Mouse (Mus musculus): ENCODE results near the gene Ascl2.

Ascl2 gene

DNA sequence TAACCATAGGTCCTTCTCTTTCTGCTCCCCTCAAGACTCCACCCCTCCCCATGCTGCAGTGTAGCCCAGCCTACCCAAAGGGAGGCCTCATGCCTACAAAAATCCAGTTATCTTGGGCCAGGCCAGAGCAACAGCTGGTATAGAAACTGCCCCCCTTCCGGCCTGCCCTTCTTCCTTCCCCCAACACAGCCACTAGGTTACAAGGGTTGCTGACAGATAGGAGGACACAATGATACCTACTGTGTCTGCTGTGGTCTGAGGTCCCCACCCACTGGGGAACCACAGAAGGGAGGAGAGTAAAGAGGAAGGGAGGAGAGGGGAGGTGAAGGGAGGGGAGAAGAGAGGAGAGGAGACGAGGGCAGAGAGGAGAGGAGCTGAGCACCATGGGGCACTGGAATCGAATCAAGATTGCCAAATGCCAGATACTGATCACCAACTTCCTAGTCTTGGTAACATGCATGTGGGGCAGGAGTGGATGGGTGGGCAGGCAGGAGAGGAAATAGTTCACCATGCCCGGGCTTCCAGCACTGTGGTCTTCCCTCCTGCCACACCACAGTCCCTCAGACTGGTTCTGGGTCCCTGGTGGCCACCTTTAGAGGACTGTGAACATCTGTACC, 35.8 kb upstream of the Ascl2 start, which contains the start of gene Tspan32:
Gene Tspan32, plus strand, starts transcription at position 320 of the 617 bp plus-strand sequence.
- no peak for ATAC-seq (ENCODE audit: insufficient number of reproducible peaks, low FRiP score, low TSS enrichment)

- no peak for ATAC-seq (ENCODE audit: insufficient number of reproducible peaks, low FRiP score, low TSS enrichment)
These were observed 33.6 kb upstream of the Ascl2 start for GRCm38 (mm10) chr7:143002679-143003078.

DNA sequence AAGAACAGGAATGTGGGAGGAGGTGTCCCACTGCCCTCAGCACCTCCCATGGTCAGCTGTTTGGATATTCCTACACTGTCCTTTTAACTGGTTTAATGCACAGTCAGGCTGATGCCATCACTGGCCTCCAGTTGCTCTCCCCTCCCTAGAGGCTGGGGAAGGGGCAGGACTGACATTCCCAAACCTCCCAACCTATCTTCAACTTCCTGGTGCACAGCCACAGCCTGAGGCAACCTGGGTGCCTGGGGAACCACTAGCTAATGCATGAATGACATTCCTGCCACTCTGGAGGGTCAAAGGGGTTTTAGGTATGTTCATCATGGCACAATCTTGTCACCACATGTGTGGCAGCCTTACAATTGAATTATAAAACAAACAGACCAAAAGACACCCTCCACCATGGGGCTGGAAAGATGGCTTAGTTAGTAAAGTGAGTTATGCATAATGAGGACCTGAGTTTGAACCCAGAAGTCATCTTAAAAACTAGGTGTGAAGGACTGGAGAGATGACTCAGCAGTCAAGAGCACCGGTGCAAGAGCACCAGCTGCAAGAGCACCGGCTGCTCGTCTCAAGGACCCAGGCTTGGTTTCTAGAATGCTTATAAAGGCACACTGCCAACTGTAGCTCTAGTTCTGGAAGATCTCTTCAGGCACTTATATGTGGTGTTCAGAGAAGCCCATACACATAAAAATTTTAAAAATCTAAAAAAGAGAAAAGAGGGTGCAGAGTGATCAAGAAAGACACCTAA, 28.5 kb upstream of the Ascl2 start:
- ATAC-seq (ENCODE audit: insufficient number of reproducible peaks, low FRiP score, low TSS enrichment): no peak

DNA sequence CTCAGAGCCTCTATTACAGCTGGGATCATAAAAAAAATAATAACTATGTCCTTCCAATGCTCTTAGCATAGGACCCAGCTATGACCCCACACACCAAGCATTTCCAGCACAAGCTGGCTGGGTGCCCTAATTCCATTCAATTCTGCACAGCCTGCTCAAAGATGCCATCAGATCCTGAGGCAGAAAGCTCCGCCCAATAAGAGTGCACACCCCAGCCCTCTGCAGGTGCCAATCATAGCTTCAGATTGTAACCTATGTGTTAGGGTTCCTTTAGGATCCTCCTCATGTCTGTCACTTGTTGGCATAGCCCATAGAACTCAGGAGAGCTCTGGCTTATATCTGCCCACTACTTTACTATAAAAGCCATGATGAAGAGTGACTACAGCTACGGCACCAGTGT, 27.9 kb upstream of the Ascl2 start:
- no peak for ATAC-seq (ENCODE audit: insufficient number of reproducible peaks, low FRiP score, low TSS enrichment)

GRCm38 (mm10) chr7:142995630-142996338, 26.7 kb upstream of the Ascl2 start:
- ATAC-seq (ENCODE audit: insufficient number of reproducible peaks, low FRiP score, low TSS enrichment): no peak

- ATAC-seq (ENCODE audit: insufficient number of reproducible peaks, low FRiP score, low TSS enrichment): no peak
These were observed 25.9 kb upstream of the Ascl2 start for GRCm38 (mm10) chr7:142995004-142995403.

- ATAC-seq (ENCODE audit: insufficient number of reproducible peaks, low FRiP score, low TSS enrichment): no peak
These were observed 18.7 kb upstream of the Ascl2 start for GRCm38 (mm10) chr7:142987718-142988117.

GRCm38 (mm10) chr7:142985146-142985545, 16.1 kb upstream of the Ascl2 start:
- no peak for ATAC-seq (ENCODE audit: insufficient number of reproducible peaks, low FRiP score, low TSS enrichment)

DNA sequence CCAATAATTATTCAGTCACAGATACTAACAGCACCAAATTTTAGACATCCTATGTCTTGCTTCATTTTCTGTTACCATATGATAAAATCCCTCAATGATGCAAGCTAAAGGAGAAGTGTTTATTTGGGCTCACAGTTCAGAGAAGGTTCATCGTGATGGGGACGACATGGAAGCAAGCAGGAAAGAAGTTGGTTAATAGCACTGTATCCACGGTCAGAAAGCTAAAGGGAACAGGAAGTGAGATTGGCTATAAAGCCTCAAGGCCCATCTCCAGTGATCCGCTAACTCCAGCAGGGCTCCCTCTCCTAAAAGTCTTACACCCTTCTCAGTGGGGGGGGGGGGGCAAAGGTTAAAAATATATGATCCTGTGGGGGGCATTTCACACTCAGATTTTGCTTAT, 12.8 kb upstream of the Ascl2 start:
- no peak for ATAC-seq (ENCODE audit: insufficient number of reproducible peaks, low FRiP score, low TSS enrichment)

DNA sequence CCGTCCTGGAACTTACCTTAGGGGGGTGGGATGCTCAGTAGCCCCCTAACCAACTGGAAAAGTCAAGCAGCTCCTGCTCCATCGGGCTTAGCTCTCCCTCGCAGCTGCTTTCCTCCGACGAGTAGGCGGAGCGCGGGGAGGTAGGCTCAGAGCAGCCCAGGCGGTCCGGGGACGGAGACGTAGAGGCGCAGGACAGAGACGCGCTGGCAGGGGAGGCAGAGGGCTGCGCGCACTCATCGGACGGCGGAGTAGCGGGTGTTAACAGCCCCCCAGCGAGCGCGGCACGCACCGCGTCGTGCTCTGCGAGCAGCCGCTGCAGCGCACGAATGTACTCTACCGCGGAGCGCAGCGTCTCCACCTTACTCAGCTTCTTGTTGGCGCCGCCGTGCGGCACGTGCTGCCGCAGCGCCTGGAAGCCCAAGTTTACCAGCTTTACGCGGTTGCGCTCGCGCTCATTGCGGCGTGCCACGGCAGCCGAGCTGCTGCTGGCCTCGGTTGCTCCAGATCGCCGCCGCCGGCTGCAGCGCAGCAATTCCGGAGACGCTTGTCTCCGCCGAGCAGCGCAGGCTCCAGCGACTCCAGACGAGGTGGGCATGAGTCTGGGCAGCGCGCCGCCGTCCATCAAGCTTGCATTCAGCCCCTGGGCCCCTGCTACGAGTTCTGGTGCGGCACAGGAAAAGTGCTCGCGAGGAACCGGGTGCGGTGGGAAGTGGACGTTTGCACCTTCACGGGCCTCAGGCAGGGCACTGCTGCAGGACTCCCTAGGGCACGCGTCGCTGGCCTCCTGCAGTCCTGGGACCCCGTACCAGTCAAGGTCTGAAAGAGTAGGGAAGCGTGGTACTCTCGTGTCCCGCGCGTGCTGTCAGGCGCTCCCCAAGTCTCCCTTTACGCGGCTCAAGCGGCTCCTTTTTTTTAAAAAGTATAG, 918 bp downstream of the Ascl2 start:
- no peak for ATAC-seq (ENCODE audit: insufficient number of reproducible peaks, low FRiP score, low TSS enrichment)

DNA sequence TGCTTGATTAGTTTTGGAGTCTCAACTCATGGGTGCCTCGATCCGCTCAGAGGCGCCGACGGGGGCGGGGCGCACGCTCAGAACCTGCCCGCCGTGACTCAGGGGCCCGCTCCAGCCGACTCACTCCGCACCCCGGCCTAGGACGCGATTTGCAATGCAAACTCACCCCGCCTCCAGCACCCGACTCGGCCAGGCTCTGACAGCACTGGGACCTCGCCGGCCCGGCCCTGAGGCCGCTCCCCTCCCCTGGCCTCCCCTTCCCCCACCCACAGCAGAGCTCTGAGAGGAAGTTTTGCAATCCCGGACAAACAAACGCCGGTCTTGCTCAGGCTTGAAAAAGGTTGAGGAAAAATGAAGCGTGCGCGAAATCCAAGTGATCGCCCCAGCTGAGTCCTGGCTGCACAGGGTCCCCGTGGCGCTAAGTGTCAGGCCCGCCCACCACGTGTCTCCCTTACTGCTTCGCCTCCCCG, 1.6 kb downstream of the Ascl2 start:
- no peak for ATAC-seq (ENCODE audit: insufficient number of reproducible peaks, low FRiP score, low TSS enrichment)

DNA sequence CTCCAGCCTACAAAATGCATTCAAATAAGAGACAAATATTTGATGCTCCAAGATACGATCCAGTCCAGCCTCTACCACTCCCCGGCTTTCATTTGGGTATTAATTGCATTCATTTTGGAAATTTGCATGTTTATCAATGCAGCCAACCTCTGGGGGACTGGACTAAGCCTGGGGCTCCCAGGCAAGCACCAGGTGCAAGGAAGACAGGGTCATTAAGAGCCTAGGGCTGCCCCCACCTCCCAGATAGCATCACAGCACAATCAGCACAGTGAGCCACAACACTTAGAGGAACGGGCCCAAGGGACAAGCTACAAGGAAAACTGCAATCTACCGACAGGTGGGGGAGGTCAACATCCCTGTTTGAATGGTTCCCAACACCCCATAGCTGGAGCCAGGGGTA, 9.3 kb downstream of the Ascl2 start:
- no peak for ATAC-seq (ENCODE audit: insufficient number of reproducible peaks, low FRiP score, low TSS enrichment)

GRCm38 (mm10) chr7:142958817-142959216, 10.2 kb downstream of the Ascl2 start:
- ATAC-seq (ENCODE audit: insufficient number of reproducible peaks, low FRiP score, low TSS enrichment): no peak

DNA sequence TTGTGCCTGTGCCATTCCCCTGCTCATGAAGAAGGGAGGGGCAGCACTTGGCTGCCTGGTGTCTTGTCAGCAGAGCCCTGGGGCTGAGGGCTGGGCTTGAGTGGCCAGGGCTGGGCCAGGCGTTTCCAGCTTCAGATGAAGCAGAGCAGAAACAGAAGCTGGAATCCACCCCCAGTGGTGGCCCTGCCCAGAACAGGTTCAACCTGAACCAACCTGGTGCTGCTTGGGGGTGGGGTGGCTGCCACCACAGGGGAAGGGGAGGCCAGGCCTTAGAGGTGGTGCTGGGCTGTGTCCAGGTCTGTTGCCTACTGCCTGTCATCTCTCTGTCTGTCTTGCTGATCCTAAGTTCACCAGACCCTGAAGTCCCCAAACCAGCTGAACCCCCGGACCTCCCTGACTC, 13.0 kb downstream of the Ascl2 start:
- no peak for ATAC-seq (ENCODE audit: insufficient number of reproducible peaks, low FRiP score, low TSS enrichment)

DNA sequence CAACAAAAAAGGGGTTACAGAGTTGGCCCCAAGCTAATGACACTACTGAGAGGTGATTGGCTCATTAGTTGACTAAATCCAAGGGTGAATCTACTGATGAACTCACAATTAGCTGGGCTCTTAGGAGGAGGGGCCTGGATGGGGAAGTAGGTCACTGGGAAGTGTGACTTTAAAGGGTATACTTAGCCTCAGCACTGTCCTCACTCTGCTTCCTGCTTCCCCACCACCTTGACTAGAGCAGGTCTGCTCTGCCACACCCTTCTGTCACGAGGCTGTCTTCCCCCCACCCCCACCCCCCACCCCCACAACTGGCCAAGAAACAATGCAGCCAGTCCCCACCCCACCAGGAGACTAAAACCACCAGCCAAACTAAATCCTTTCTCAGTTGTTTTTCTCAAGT, 19.5 kb downstream of the Ascl2 start:
- ATAC-seq (ENCODE audit: insufficient number of reproducible peaks, low FRiP score, low TSS enrichment): no peak

DNA sequence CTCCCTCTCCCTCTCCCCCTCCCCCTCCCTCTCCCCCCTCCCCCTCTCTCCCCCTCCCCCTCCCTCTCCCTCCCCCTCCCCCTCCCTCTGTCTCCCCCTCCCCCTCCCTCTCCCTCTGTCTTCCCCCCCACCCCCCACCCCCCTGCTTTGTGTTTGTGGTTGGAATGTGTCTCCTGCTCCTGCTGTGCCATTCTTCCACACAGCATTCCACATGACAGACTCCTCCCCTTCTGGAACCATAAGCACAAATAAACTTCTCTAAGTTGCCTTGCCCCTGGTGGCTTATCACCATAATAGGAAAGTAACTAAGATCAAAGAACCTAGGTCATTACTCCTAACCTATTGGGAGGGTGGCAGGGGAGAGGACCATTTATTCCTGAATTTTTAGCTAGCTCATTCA, 31.4 kb downstream of the Ascl2 start:
- ATAC-seq (ENCODE audit: insufficient number of reproducible peaks, low FRiP score, low TSS enrichment): no peak

- ATAC-seq (ENCODE audit: insufficient number of reproducible peaks, low FRiP score, low TSS enrichment): no peak; the same call in 1 of the 2 replicates
These were observed 33.4 kb downstream of the Ascl2 start for GRCm38 (mm10) chr7:142935708-142936107.

DNA sequence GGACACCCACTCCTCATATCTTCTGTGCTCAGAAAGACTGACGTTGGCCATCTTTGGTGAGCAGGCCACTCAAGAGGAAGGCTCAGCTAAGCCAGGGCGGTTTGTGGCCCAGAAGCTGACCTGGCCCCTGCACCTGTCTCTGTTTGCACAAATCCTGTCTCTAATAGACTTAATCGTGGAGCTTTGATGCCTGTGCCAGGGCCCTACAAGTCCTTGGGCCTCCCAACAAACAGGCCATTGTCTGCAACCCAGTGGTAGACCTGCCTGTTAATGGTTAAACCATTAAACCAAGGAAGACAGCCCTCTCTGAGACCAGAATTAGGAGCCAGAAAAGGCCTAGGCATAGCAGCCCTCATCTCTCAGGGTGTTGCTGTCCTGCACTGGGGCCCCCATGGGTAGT, 36.6 kb downstream of the Ascl2 start:
- no peak for ATAC-seq (ENCODE audit: insufficient number of reproducible peaks, low FRiP score, low TSS enrichment)

- no peak for ATAC-seq (ENCODE audit: insufficient number of reproducible peaks, low FRiP score, low TSS enrichment)
These were observed 38.0 kb downstream of the Ascl2 start, which contains the start of gene Th for GRCm38 (mm10) chr7:142931028-142931427. TSS of gene Th (minus strand) at chr7:142931128.

GRCm38 (mm10) chr7:142929516-142929915, 39.5 kb downstream of the Ascl2 start:
- ATAC-seq (ENCODE audit: insufficient number of reproducible peaks, low FRiP score, low TSS enrichment): no peak
